Mouse (Mus musculus) kidney, embryonic 15.5 days (tissue): ENCODE results near the gene Klk8. TPM values are rescaled to one million over a fixed set of nuclear protein-coding genes. Genes with fewer than 3 reads are reported as not detected.
A peak's percentile ranks its signal among the peaks of the same experiment; 100 is the strongest.

Experiments used
- ATAC-seq: fragments of 200-750 bp; cut with Nextera tagmentation; replicated peaks from 2 replicates; pipeline ENCODE4 v1.8.0; 2017; ENCODE audit warnings: moderate TSS enrichment; ENCODE audit not compliant: low FRiP score
- H3K27ac ChIP-seq: fragments of 300-500 bp; sonication (generic); 2 replicates; pipeline ENCODE4 v1.5.1; 2015; ENCODE audit warnings: mild to moderate bottlenecking, inconsistent platforms
- H3K27me3 ChIP-seq: fragments of 300-500 bp; sonication (generic); 2 replicates; pipeline ENCODE4 v1.6.1; 2015; ENCODE audit warnings: inconsistent platforms
- H3K36me3 ChIP-seq: fragments of 300-500 bp; sonication (generic); 2 replicates; pipeline ENCODE4 v1.6.1; 2015; ENCODE audit warnings: inconsistent platforms
- H3K4me1 ChIP-seq: fragments of 300-500 bp; sonication (generic); 2 replicates; pipeline ENCODE4 v1.6.1; 2015; ENCODE audit warnings: inconsistent platforms
- H3K4me2 ChIP-seq: fragments of 300-500 bp; sonication (generic); 2 replicates; pipeline ENCODE4 v1.6.1; 2015; ENCODE audit warnings: moderate library complexity, mild to moderate bottlenecking, inconsistent platforms
- H3K4me3 ChIP-seq: fragments of 300-500 bp; sonication (generic); replicated peaks from 2 replicates; pipeline ENCODE4 v1.5.1; 2015; ENCODE audit warnings: mild to moderate bottlenecking, inconsistent platforms
- H3K9ac ChIP-seq: fragments of 300-500 bp; sonication (generic); 2 replicates; pipeline ENCODE4 v1.6.1; 2015; ENCODE audit warnings: mild to moderate bottlenecking, inconsistent platforms
- H3K9me3 ChIP-seq: fragments of 300-500 bp; sonication (generic); replicated peaks from 2 replicates; pipeline ENCODE4 v1.6.1; 2016; ENCODE audit warnings: inconsistent platforms
- WGBS: fragments of 180-500 bp; shearing (Covaris S2); methylation state at CpG from one replicate; pipeline ENCODE4 v1.1.7; 2015; ENCODE audit warnings: mixed read lengths; 5-methylcytosine and 5-hydroxymethylcytosine counted together
- polyA plus RNA-seq: library from polyadenylated mRNA; unstranded; fragments of >200 nt; fragmentation: Nextera tagmentation; extraction: Ambion mirVana; gene quantifications from 2 replicates; pipeline ENCODE4 v1.2.1, GENCODE M21; 2015

Gene Klk8
- polyA plus RNA-seq, 1 experiment from 2014 or later: 32.5 TPM

- 38% methylated on average over 13 of the region's 13 CpGs for WGBS
- Histone ChIP-seq H3K4me3 (peak overlapping the region; percentile 60), H3K9me3 (no peaks in the 10 kb centered on the region), H3K36me3 (no peaks in the 10 kb centered on the region), H3K4me1 (peaks cover 23% of the 10 kb centered on the region), H3K4me2 (peak overlapping the region; percentile 90), H3K27me3 (peaks cover 15% of the 10 kb centered on the region), H3K27ac (no peak overlapping the region), H3K9ac (peak overlapping the region; percentile 46)
- ATAC-seq: peak; percentile 63
Measured at GRCm38 (mm10) chr7:43797844-43798462, 576 bp downstream of the Klk8 start.

GRCm38 (mm10) chr7:43799876-43800275 is 2.5 kb downstream of the Klk8 start:
- WGBS: 77% methylated on average over 7 of the region's 7 CpGs
- H3K4me2 ChIP-seq: no peak overlapping the region
- H3K27me3 ChIP-seq: peaks cover 15% of the 10 kb centered on the region
- no peak for ATAC-seq
- no peak overlapping the region for H3K9ac ChIP-seq
- no peaks in the 10 kb centered on the region for H3K9me3 ChIP-seq
- H3K27ac ChIP-seq: no peak overlapping the region
- no peak overlapping the region for H3K4me3 ChIP-seq
- no peaks in the 10 kb centered on the region for H3K36me3 ChIP-seq
- peaks cover 23% of the 10 kb centered on the region for H3K4me1 ChIP-seq

- 47% methylated on average over 5 of the region's 5 CpGs for WGBS
- no peaks in the 10 kb centered on the region for H3K36me3 ChIP-seq
- no peaks in the 10 kb centered on the region for H3K27me3 ChIP-seq
- H3K9ac ChIP-seq: no peak within 1 kb of the TSS
- no peak within 1 kb of the TSS for H3K4me2 ChIP-seq
- ATAC-seq: no peak
- no peaks in the 10 kb centered on the region for H3K9me3 ChIP-seq
- no peak within 1 kb of the TSS for H3K4me3 ChIP-seq
- H3K27ac ChIP-seq: no peak within 1 kb of the TSS
- H3K4me1 ChIP-seq: no peaks in the 10 kb centered on the region
Measured at GRCm38 (mm10) chr7:43810994-43811393, 13.6 kb downstream of the Klk8 start, which contains the start of gene Klk7. TSS of gene Klk7 (plus strand) at chr7:43811294.

GRCm38 (mm10) chr7:43815211-43815610 is 17.8 kb downstream of the Klk8 start:
- H3K27me3 ChIP-seq: no peaks in the 10 kb centered on the region
- H3K4me2 ChIP-seq: no peak overlapping the region
- H3K27ac ChIP-seq: no peak overlapping the region
- 89% methylated on average over 7 of the region's 7 CpGs for WGBS
- ATAC-seq: no peak
- H3K36me3 ChIP-seq: no peaks in the 10 kb centered on the region
- H3K4me1 ChIP-seq: no peaks in the 10 kb centered on the region
- H3K9me3 ChIP-seq: no peaks in the 10 kb centered on the region
- H3K9ac ChIP-seq: no peak overlapping the region
- no peak overlapping the region for H3K4me3 ChIP-seq

GRCm38 (mm10) chr7:43816746-43817145 is 19.4 kb downstream of the Klk8 start:
- peak; percentile 54 for ATAC-seq
- Histone ChIP-seq H3K9me3 (no peaks in the 10 kb centered on the region), H3K36me3 (no peaks in the 10 kb centered on the region), H3K4me3 (no peak overlapping the region), H3K4me1 (no peaks in the 10 kb centered on the region), H3K27ac (no peak overlapping the region), H3K4me2 (no peak overlapping the region), H3K27me3 (no peaks in the 10 kb centered on the region), H3K9ac (no peak overlapping the region)

GRCm38 (mm10) chr7:43821581-43821980 is 24.2 kb downstream of the Klk8 start:
- 85% methylated on average over 7 of the region's 7 CpGs for WGBS
- H3K27ac ChIP-seq: no peak overlapping the region
- no peaks in the 10 kb centered on the region for H3K4me1 ChIP-seq
- H3K9ac ChIP-seq: no peak overlapping the region
- ATAC-seq: no peak
- H3K4me2 ChIP-seq: no peak overlapping the region
- H3K9me3 ChIP-seq: no peaks in the 10 kb centered on the region
- H3K36me3 ChIP-seq: no peaks in the 10 kb centered on the region
- H3K4me3 ChIP-seq: no peak overlapping the region
- H3K27me3 ChIP-seq: no peaks in the 10 kb centered on the region

GRCm38 (mm10) chr7:43824199-43824598 is 26.8 kb downstream of the Klk8 start, which contains the start of gene Klk6:
TSS of gene Klk6 (plus strand) at chr7:43824499.
- Histone ChIP-seq H3K4me2 (no peak within 1 kb of the TSS), H3K9me3 (no peaks in the 10 kb centered on the region), H3K9ac (no peak within 1 kb of the TSS), H3K27me3 (no peaks in the 10 kb centered on the region), H3K27ac (no peak within 1 kb of the TSS), H3K4me1 (no peaks in the 10 kb centered on the region), H3K36me3 (no peaks in the 10 kb centered on the region), H3K4me3 (no peak within 1 kb of the TSS)
- 83% methylated on average over 10 of the region's 10 CpGs for WGBS
- ATAC-seq: no peak

- H3K9ac ChIP-seq: no peak overlapping the region
- H3K4me1 ChIP-seq: no peaks in the 10 kb centered on the region
- H3K9me3 ChIP-seq: no peaks in the 10 kb centered on the region
- ATAC-seq: no peak
- H3K4me3 ChIP-seq: no peak overlapping the region
- no peaks in the 10 kb centered on the region for H3K36me3 ChIP-seq
- no peaks in the 10 kb centered on the region for H3K27me3 ChIP-seq
- H3K4me2 ChIP-seq: no peak overlapping the region
- 89% methylated on average over 5 of the region's 5 CpGs for WGBS
- no peak overlapping the region for H3K27ac ChIP-seq
Measured at GRCm38 (mm10) chr7:43826056-43826455, 28.7 kb downstream of the Klk8 start.

GRCm38 (mm10) chr7:43827706-43828105 is 30.3 kb downstream of the Klk8 start:
- no peak for ATAC-seq
- no peak overlapping the region for H3K9ac ChIP-seq

GRCm38 (mm10) chr7:43829006-43829405 is 31.6 kb downstream of the Klk8 start:
- no peaks in the 10 kb centered on the region for H3K36me3 ChIP-seq
- whole genome bisulfite sequencing: 87% methylated on average over 8 of the region's 8 CpGs
- no peaks in the 10 kb centered on the region for H3K9me3 ChIP-seq
- no peak for ATAC-seq
- no peaks in the 10 kb centered on the region for H3K27me3 ChIP-seq
- H3K4me2 ChIP-seq: no peak overlapping the region
- no peak overlapping the region for H3K4me3 ChIP-seq
- H3K9ac ChIP-seq: no peak overlapping the region
- H3K4me1 ChIP-seq: no peaks in the 10 kb centered on the region
- H3K27ac ChIP-seq: no peak overlapping the region

More at GRCm38 (mm10) chr7:43827706-43828105, 30.3 kb downstream of the Klk8 start:
- Histone ChIP-seq H3K9me3 (no peaks in the 10 kb centered on the region), H3K27ac (no peak overlapping the region), H3K27me3 (no peaks in the 10 kb centered on the region), H3K4me3 (no peak overlapping the region), H3K36me3 (no peaks in the 10 kb centered on the region), H3K4me1 (no peaks in the 10 kb centered on the region), H3K4me2 (no peak overlapping the region)
- WGBS: 84% methylated on average over 4 of the region's 4 CpGs

- Histone ChIP-seq H3K4me1 (no peaks in the 10 kb centered on the region), H3K4me2 (no peak within 1 kb of the TSS), H3K27me3 (no peaks in the 10 kb centered on the region), H3K9ac (no peak within 1 kb of the TSS), H3K27ac (no peak within 1 kb of the TSS), H3K36me3 (no peaks in the 10 kb centered on the region), H3K4me3 (no peak within 1 kb of the TSS), H3K9me3 (no peaks in the 10 kb centered on the region)
- no peak for ATAC-seq
- 52% methylated on average over 3 of the region's 3 CpGs for WGBS
Measured at GRCm38 (mm10) chr7:43841701-43842100, 44.3 kb downstream of the Klk8 start, which contains the start of gene Klk5. TSS of gene Klk5 (plus strand) at chr7:43841971.

GRCm38 (mm10) chr7:43843801-43844200 is 46.4 kb downstream of the Klk8 start:
- Histone ChIP-seq H3K36me3 (no peaks in the 10 kb centered on the region), H3K9me3 (no peaks in the 10 kb centered on the region), H3K4me3 (no peak overlapping the region), H3K4me2 (no peak overlapping the region), H3K27me3 (no peaks in the 10 kb centered on the region), H3K9ac (no peak overlapping the region), H3K4me1 (no peaks in the 10 kb centered on the region), H3K27ac (no peak overlapping the region)
- ATAC-seq: no peak
- WGBS: 91% methylated on average over 4 of the region's 4 CpGs

- Histone ChIP-seq H3K27me3 (no peaks in the 10 kb centered on the region), H3K27ac (no peak overlapping the region), H3K36me3 (no peaks in the 10 kb centered on the region), H3K4me1 (no peaks in the 10 kb centered on the region), H3K4me3 (no peak overlapping the region), H3K4me2 (no peak overlapping the region), H3K9ac (no peak overlapping the region), H3K9me3 (no peaks in the 10 kb centered on the region)
- 87% methylated on average over 6 of the region's 6 CpGs for WGBS
- no peak for ATAC-seq
Measured at GRCm38 (mm10) chr7:43851616-43852015, 54.2 kb downstream of the Klk8 start.
